In genomic region chr8:69853869-69854268, GRCm38 (mm10) we compare ENCODE assay signal across 25 mouse cellular contexts. TPM values are rescaled to one million over a fixed set of nuclear protein-coding genes. Genes with fewer than 3 reads are reported as not detected.
DNase-seq lines count a peak whose midpoint lies in the region; ATAC-seq and TF ChIP-seq lines count a peak whose summit lies in the region.
"Had no signal": no experiment of that assay in that cellular context is flagged by ENCODE, and none has a peak within 500 bp of the region (broad histone marks: within the 10 kb centered on the region; RNA-seq: fewer than 3 reads in every experiment).

No protein-coding gene starts in this region.

- no peak overlapping the region for H3K4me2 ChIP-seq in liver, postnatal 0 days (ENCODE audit: low read depth, low read length)
- no peak overlapping the region for H3K4me2 ChIP-seq in liver, embryonic 11.5 days
- H3K4me2 ChIP-seq: embryonic facial prominence, embryonic 13.5 days; forebrain, embryonic 12.5 days; heart, embryonic 11.5 days; heart, embryonic 15.5 days; hindbrain, embryonic 13.5 days had no signal

- 90% methylated on average over 10 of the region's 10 CpGs for WGBS in liver, postnatal 0 days (ENCODE audit: insufficient replicate concordance)
- WGBS in liver, embryonic 11.5 days, result 86% methylated on average over 10 of the region's 10 CpGs

- H3K27me3 ChIP-seq in liver, postnatal 0 days (ENCODE audit: insufficient read depth, low read length), result no peaks in the 10 kb centered on the region
- H3K27me3 ChIP-seq in liver, embryonic 11.5 days (replicated peaks; ENCODE audit: control insufficient read depth, insufficient read depth, low read length), result no peaks in the 10 kb centered on the region
- no peaks in the 10 kb centered on the region for H3K27me3 ChIP-seq in E14TG2a.4 (ENCODE audit: insufficient read depth, low read length)
- H3K27me3 ChIP-seq: embryonic facial prominence, embryonic 13.5 days; forebrain, embryonic 12.5 days; heart, embryonic 15.5 days; hindbrain, embryonic 13.5 days had no signal

- ATAC-seq in liver, postnatal 0 days, result no peak
- ATAC-seq in liver, embryonic 11.5 days (replicated peaks; ENCODE audit: low FRiP score), result no peak
- no peak for ATAC-seq in monocyte, adult 5-6 weeks (replicated peaks; ENCODE audit: insufficient number of reproducible peaks, low FRiP score, low TSS enrichment, poor library complexity, severe bottlenecking)
- ATAC-seq: forebrain, postnatal 0 days; hindbrain, postnatal 0 days had no signal

- no peaks in the 10 kb centered on the region for H3K36me3 ChIP-seq in liver, postnatal 0 days (replicated peaks; ENCODE audit: insufficient read depth, low read length)
- no peaks in the 10 kb centered on the region for H3K36me3 ChIP-seq in liver, embryonic 11.5 days (ENCODE audit: control insufficient read depth, insufficient read depth, low read length)
- H3K36me3 ChIP-seq in E14TG2a.4 (ENCODE audit: insufficient read depth, low read length), result no peaks in the 10 kb centered on the region
- H3K36me3 ChIP-seq: embryonic facial prominence, embryonic 13.5 days; heart, embryonic 15.5 days had no signal

- no peak overlapping the region for H3K4me3 ChIP-seq in liver, postnatal 0 days (ENCODE audit: low read depth, low read length)
- H3K4me3 ChIP-seq in liver, embryonic 11.5 days (ENCODE audit: low read depth, low read length), result no peak overlapping the region
- H3K4me3 ChIP-seq in E14TG2a.4 (replicated peaks; ENCODE audit: low read length), result no peak overlapping the region
- H3K4me3 ChIP-seq: embryonic facial prominence, embryonic 13.5 days; forebrain, embryonic 12.5 days; heart, adult 2 months; heart, embryonic 15.5 days; hindbrain, embryonic 13.5 days had no signal

- H3K4me1 ChIP-seq in liver, postnatal 0 days (ENCODE audit: insufficient read depth), result 0 out of 2 replicates have a peak, but pooled peaks cover 6% of the 10 kb centered on the region
- no peaks in the 10 kb centered on the region; the same call in 1 of the 2 replicates for H3K4me1 ChIP-seq in liver, embryonic 11.5 days (replicated peaks; ENCODE audit: control insufficient read depth, insufficient read depth, low read length)
- H3K4me1 ChIP-seq in E14TG2a.4 (replicated peaks; ENCODE audit: low read depth, low read length), result peaks cover 44% of the 10 kb centered on the region
- H3K4me1 ChIP-seq: embryonic facial prominence, embryonic 13.5 days; forebrain, embryonic 12.5 days; hindbrain, embryonic 13.5 days had no signal

- no peak for TF ChIP-seq EP300 in liver, postnatal 0 days (IDR thresholded peaks at IDR 0.05; ENCODE audit: low read depth)

- no peak overlapping the region for H3K27ac ChIP-seq in liver, postnatal 0 days (ENCODE audit: low read depth)
- H3K27ac ChIP-seq in liver, embryonic 11.5 days (ENCODE audit: low read depth, low read length), result no peak overlapping the region
- H3K27ac ChIP-seq: embryonic facial prominence, embryonic 13.5 days; forebrain, embryonic 12.5 days; heart, adult 2 months; heart, embryonic 15.5 days; hindbrain, embryonic 13.5 days; hindbrain, postnatal 0 days had no signal

- no peaks in the 10 kb centered on the region for H3K9me3 ChIP-seq in liver, postnatal 0 days (ENCODE audit: low read length)
- H3K9me3 ChIP-seq in liver, embryonic 11.5 days (ENCODE audit: control insufficient read depth, low read length), result no peaks in the 10 kb centered on the region
- H3K9me3 ChIP-seq in E14TG2a.4 (ENCODE audit: low read length), result no peaks in the 10 kb centered on the region
- H3K9me3 ChIP-seq: embryonic facial prominence, embryonic 13.5 days; forebrain, embryonic 12.5 days; heart, embryonic 15.5 days; hindbrain, embryonic 13.5 days had no signal

- H3K9ac ChIP-seq in liver, postnatal 0 days (replicated peaks), result no peak overlapping the region
- no peak overlapping the region for H3K9ac ChIP-seq in liver, embryonic 11.5 days (ENCODE audit: low read depth, low read length)
- H3K9ac ChIP-seq: embryonic facial prominence, embryonic 13.5 days; forebrain, embryonic 12.5 days; forebrain, postnatal 0 days; heart, embryonic 15.5 days; hindbrain, embryonic 13.5 days had no signal

- TF ChIP-seq CTCF in liver, postnatal 0 days (IDR thresholded peaks at IDR 0.05; ENCODE audit: low read depth), result peak; percentile 16; the same call in 1 of the 2 replicates
- TF ChIP-seq CTCF in E14TG2a.4 (conservative IDR thresholded peaks at IDR 0.05; ENCODE audit: low read length), result peak; percentile 56

- no peak for DNase-seq in liver, postnatal 0 days
- no peak for DNase-seq in liver, embryonic 11.5 days (ENCODE audit: low spot score)
- peak; percentile 31 for DNase-seq in 416B (ENCODE audit: low read depth)
- DNase-seq in R1 (ENCODE audit: low read depth, low spot score), result peak; percentile 69
- no peak for DNase-seq in layer of hippocampus, postnatal 10 days (ENCODE audit: low spot score in 2 of 2)
- DNase-seq in spleen, postnatal 4 days (ENCODE audit: low spot score in 2 of 2), result no peak
- DNase-seq: adrenal gland, adult 2 months; adrenal gland, postnatal 25 days; cerebellum, adult 18-20 months; cerebellum, adult 9-11 months; cerebellum, postnatal 36 days; forebrain, postnatal 0 days; gastrocnemius, postnatal 14 days; heart, adult 2 months; heart, postnatal 14 days had no signal

RNA-seq across cellular contexts. Expression of gene Pbx4, which starts 21.6 kb away (rescaled TPM):
- 2.3 and 2.7 TPM in 2 replicates for polyA plus RNA-seq in liver, postnatal 0 days (2015; fragmentation: Nextera tagmentation; extraction: Ambion mirVana)
- polyA plus RNA-seq in liver, embryonic 11.5 days (2014; fragmentation: Nextera tagmentation; extraction: Ambion mirVana), result 5.6 and 6.3 TPM in 2 replicates
- total RNA-seq in monocyte, adult 5-6 weeks (2017), result 4.5 to 11.8 TPM (median 9.7 TPM) in 3 replicates
- total RNA-seq in layer of hippocampus, postnatal 10 days (2021), result 10 to 100 TPM; 18.8 to 25.4 TPM
- total RNA-seq: gastrocnemius, adult 18-20 months had no signal

RNA-seq across cellular contexts. Expression of gene Lpar2, which starts 31.6 kb away (rescaled TPM):
- 0.04 and 0.05 TPM in 2 replicates for polyA plus RNA-seq in liver, postnatal 0 days (2015; fragmentation: Nextera tagmentation; extraction: Ambion mirVana)
- 0.44 and 0.49 TPM in 2 replicates for polyA plus RNA-seq in liver, embryonic 11.5 days (2014; fragmentation: Nextera tagmentation; extraction: Ambion mirVana)
- total RNA-seq in monocyte, adult 5-6 weeks (2017), result 0.11 to 2.0 TPM (median 0.48 TPM) in 3 replicates
- 1 to 10 TPM; 1.7 to 1.9 TPM for total RNA-seq in layer of hippocampus, postnatal 10 days (2021)

RNA-seq across cellular contexts. Expression of gene Cilp2, which starts 33.6 kb away (rescaled TPM):
- 0.02 TPM in 1 of 2 replicates, not detected in the other for polyA plus RNA-seq in liver, postnatal 0 days (2015; fragmentation: Nextera tagmentation; extraction: Ambion mirVana)
- 0.48 and 0.56 TPM in 2 replicates for polyA plus RNA-seq in liver, embryonic 11.5 days (2014; fragmentation: Nextera tagmentation; extraction: Ambion mirVana)
- total RNA-seq in monocyte, adult 5-6 weeks (2017), result not detected in 3 replicates
- total RNA-seq in layer of hippocampus, postnatal 10 days (2021), result 1 to 10 TPM; 2.5 to 2.8 TPM
- total RNA-seq: adrenal gland, postnatal 25 days; hematopoietic stem cell, adult 5-6 weeks had no signal

RNA-seq across cellular contexts. Expression of gene Gmip, which starts 45.4 kb away (rescaled TPM):
- polyA plus RNA-seq in liver, postnatal 0 days (2015; fragmentation: Nextera tagmentation; extraction: Ambion mirVana), result 6.2 and 7.4 TPM in 2 replicates
- 9.5 and 10.9 TPM in 2 replicates for polyA plus RNA-seq in liver, embryonic 11.5 days (2014; fragmentation: Nextera tagmentation; extraction: Ambion mirVana)
- total RNA-seq in monocyte, adult 5-6 weeks (2017), result 112 to 186 TPM (median 157 TPM) in 3 replicates
- total RNA-seq in layer of hippocampus, postnatal 10 days (2021), result 10 to 100 TPM; 27.0 to 41.3 TPM

RNA-seq across cellular contexts. Expression of gene Tssk6, which starts 48.1 kb away (rescaled TPM):
- polyA plus RNA-seq in liver, postnatal 0 days (2015; fragmentation: Nextera tagmentation; extraction: Ambion mirVana), result 1.3 and 1.7 TPM in 2 replicates
- polyA plus RNA-seq in liver, embryonic 11.5 days (2014; fragmentation: Nextera tagmentation; extraction: Ambion mirVana), result 4.5 and 5.2 TPM in 2 replicates
- 0.95 to 1.6 TPM (median 1.1 TPM) in 3 replicates for total RNA-seq in monocyte, adult 5-6 weeks (2017)
- under 1 TPM; 0.49 to 0.62 TPM for total RNA-seq in layer of hippocampus, postnatal 10 days (2021)
- total RNA-seq: gastrocnemius, adult 18-20 months; heart, postnatal 14 days had no signal

Comparison
In these comparisons a context has a peak if more than half of its experiments do, and no peak if none do; other contexts are left out.
1. DNase-seq: peak in 416B (single experiment) and R1 (single experiment); none in liver, postnatal 0 days (single experiment), liver, embryonic 11.5 days (single experiment), layer of hippocampus, postnatal 10 days (0 of 2) and spleen, postnatal 4 days (0 of 2).